ENCODE assay signal across 9 mouse cellular contexts in genomic region chr13:23572218-23573033, GRCm38 (mm10). TPM values are rescaled to one million over a fixed set of nuclear protein-coding genes. Genes with fewer than 3 reads are reported as not detected.
DNase-seq lines count a peak whose midpoint lies in the region; ATAC-seq and TF ChIP-seq lines count a peak whose summit lies in the region.
"Had no signal": no experiment of that assay in that cellular context is flagged by ENCODE, and none has a peak within 500 bp of the region (broad histone marks: within the 10 kb centered on the region; RNA-seq: fewer than 3 reads in every experiment).

No protein-coding gene starts in this region.

- 49% methylated on average over 2 of the region's 2 CpGs for WGBS in heart, adult 2 months
- 23% methylated on average over 2 of the region's 2 CpGs for WGBS in liver, embryonic 12.5 days (ENCODE audit: insufficient replicate concordance)

- in situ Hi-C loops in CH12.LX (cut with MboI; ENCODE audit: low pct_ligation_motif_present, low pct_unique_long_range_greater_than_20kb, low sequenced_read_pairs): loop anchor here (25.0 kb wide), 1 partner anchor 1835 kb away; the partner anchor contains the start of gene Hist1h4j

- no peak for TF ChIP-seq EP300 in heart, adult 2 months (IDR thresholded peaks at IDR 0.05; ENCODE audit: insufficient read depth, low read depth, low read length)
- no peak for TF ChIP-seq EP300 in CH12.LX (IDR thresholded peaks at IDR 0.05; ENCODE audit: low read length)

- intact Hi-C loops in heart, adult 2 months (cut with DNase I): no loop called here
- intact Hi-C loops in heart, postnatal 10 days (cut with DNase I): no loop called here

- H3K4me3 ChIP-seq in heart, adult 2 months: peak overlapping the region; percentile 63
- peak overlapping the region; percentile 24 to 36 (median 34) for H3K4me3 ChIP-seq in CH12.LX (replicated peaks in 1 of 3; ENCODE audit: low read depth in 2 of 3, low read length in 2 of 3, poor library complexity in 1 of 3)
- peak overlapping the region; percentile 72 for H3K4me3 ChIP-seq in erythroblast, embryonic 14.5 days (replicated peaks)
- H3K4me3 ChIP-seq in liver, embryonic 12.5 days: peak overlapping the region; percentile 58

- DNase-seq in heart, adult 2 months: no peak
- no peak for DNase-seq in heart, postnatal 10 days
- peak; percentile 66 for DNase-seq in CH12.LX (ENCODE audit: extremely low read depth)
- DNase-seq in yolk sac, embryonic 10.5 days (ENCODE audit: low spot score): no peak
- no peak for DNase-seq in cerebellum, postnatal 10 days
- DNase-seq in T-cell, adult 2 months (ENCODE audit: low spot score): no peak
- DNase-seq: kidney, postnatal 10 days had no signal

- no peak overlapping the region for H3K9ac ChIP-seq in heart, adult 2 months (ENCODE audit: low read depth, low read length)
- peak overlapping the region; percentile 91 for H3K9ac ChIP-seq in CH12.LX (ENCODE audit: insufficient read depth, low read depth)
- H3K9ac ChIP-seq in liver, embryonic 12.5 days: peak overlapping the region; percentile 85

- peak overlapping the region; percentile 78 for H3K4me2 ChIP-seq in CH12.LX (ENCODE audit: insufficient read depth, low read depth, poor library complexity, severe bottlenecking)
- H3K4me2 ChIP-seq in liver, embryonic 12.5 days: peak overlapping the region; percentile 79

- no peaks in the 10 kb centered on the region for H3K27me3 ChIP-seq in heart, adult 2 months (ENCODE audit: control insufficient read depth, insufficient read depth, low read length)
- no peaks in the 10 kb centered on the region for H3K27me3 ChIP-seq in CH12.LX (replicated peaks)
- H3K27me3 ChIP-seq in erythroblast, embryonic 14.5 days (ENCODE audit: control insufficient read depth): no peaks in the 10 kb centered on the region
- no peaks in the 10 kb centered on the region for H3K27me3 ChIP-seq in liver, embryonic 12.5 days (replicated peaks)

- peaks cover 4% of the 10 kb centered on the region for H3K4me1 ChIP-seq in heart, adult 2 months (ENCODE audit: control insufficient read depth, insufficient read depth, low read length)
- peaks cover 0 to 14% of the 10 kb centered on the region in 2 experiments; a peak in 2 of 4 replicates for H3K4me1 ChIP-seq in CH12.LX (ENCODE audit: control insufficient read depth in 1 of 2, insufficient read depth in 2 of 2)
- peaks cover 40% of the 10 kb centered on the region for H3K4me1 ChIP-seq in erythroblast, embryonic 14.5 days (ENCODE audit: control insufficient read depth)
- peaks cover 42% of the 10 kb centered on the region for H3K4me1 ChIP-seq in liver, embryonic 12.5 days

- dilution Hi-C loops in CH12.LX (cut with MboI; ENCODE audit: extremely low pct_ligation_motif_present, extremely low pct_unique_long_range_greater_than_20kb, low sequenced_read_pairs): no loop called here

- peaks cover 6% of the 10 kb centered on the region for H3K36me3 ChIP-seq in heart, adult 2 months (ENCODE audit: control insufficient read depth, insufficient read depth, low read length)
- no peaks in the 10 kb centered on the region for H3K36me3 ChIP-seq in CH12.LX (replicated peaks in 1 of 2; ENCODE audit: control insufficient read depth in 1 of 2, insufficient read depth in 1 of 2, low read length in 1 of 2)
- peaks cover 2% of the 10 kb centered on the region for H3K36me3 ChIP-seq in erythroblast, embryonic 14.5 days (ENCODE audit: control insufficient read depth)
- H3K36me3 ChIP-seq in liver, embryonic 12.5 days: no peaks in the 10 kb centered on the region

- no peak for TF ChIP-seq RAD21 in CH12.LX (IDR thresholded peaks at IDR 0.05; ENCODE audit: low read depth, low read length)

- no peak for TF ChIP-seq CTCF in heart, adult 2 months (IDR thresholded peaks at IDR 0.05)
- TF ChIP-seq CTCF in CH12.LX (conservative IDR thresholded peaks at IDR 0.05 in 1 of 2, IDR thresholded peaks at IDR 0.05 in 1 of 2; ENCODE audit: low read depth in 2 of 2, low read length in 2 of 2): no peak

- no peaks in the 10 kb centered on the region for H3K79me2 ChIP-seq in heart, adult 2 months (replicated peaks; ENCODE audit: control insufficient read depth, insufficient read depth, low read length)
- H3K79me2 ChIP-seq in CH12.LX (replicated peaks; ENCODE audit: control insufficient read depth, extremely low read depth, insufficient read depth, poor library complexity, severe bottlenecking): no peaks in the 10 kb centered on the region

- H3K9me3 ChIP-seq in CH12.LX (replicated peaks; ENCODE audit: low read length): no peaks in the 10 kb centered on the region
- no peaks in the 10 kb centered on the region for H3K9me3 ChIP-seq in erythroblast, embryonic 14.5 days (ENCODE audit: control insufficient read depth, low read length)
- H3K9me3 ChIP-seq in liver, embryonic 12.5 days (replicated peaks): no peaks in the 10 kb centered on the region

- ATAC-seq in liver, embryonic 12.5 days: no peak

- no peak for TF ChIP-seq POLR2A in heart, adult 2 months (IDR thresholded peaks at IDR 0.05; ENCODE audit: insufficient read depth, low read depth, low read length)
- no peak; the same call in 1 of the 2 replicates for TF ChIP-seq POLR2A in CH12.LX (IDR thresholded peaks at IDR 0.05; ENCODE audit: low read depth, low read length)

- no peak overlapping the region; the same call in 1 of the 2 replicates for H3K27ac ChIP-seq in heart, adult 2 months
- peak overlapping the region; percentile 98 for H3K27ac ChIP-seq in CH12.LX (ENCODE audit: insufficient read depth, low read depth)
- H3K27ac ChIP-seq in liver, embryonic 12.5 days: peak overlapping the region; percentile 99

TF ChIP-seq in CH12.LX, 34 proteins besides CTCF, POLR2A, EP300 and RAD21 (continues in another document):
- TF ChIP-seq SIN3A (IDR thresholded peaks at IDR 0.05; ENCODE audit: low read length): no peak; the same call in none of the 2 replicates
- TF ChIP-seq SMC3 (IDR thresholded peaks at IDR 0.05; ENCODE audit: low read depth, low read length): no peak
- TF ChIP-seq MAZ (IDR thresholded peaks at IDR 0.05; ENCODE audit: low read depth, low read length): no peak
- 0 out of 2 replicates have a peak, but pooled peaks have one; percentile 26 for TF ChIP-seq E2F4 (IDR thresholded peaks at IDR 0.05; ENCODE audit: insufficient replicate concordance, low read depth, low read length)
- no peak for TF ChIP-seq IRF4 (IDR thresholded peaks at IDR 0.05; ENCODE audit: low read depth, low read length)
- TF ChIP-seq MAFK (IDR thresholded peaks at IDR 0.05; ENCODE audit: insufficient replicate concordance, low read length): no peak
- TF ChIP-seq CHD1 (IDR thresholded peaks at IDR 0.05; ENCODE audit: low read depth, low read length): peak; percentile 20; the same call in 1 of the 2 replicates
- TF ChIP-seq GABPA (IDR thresholded peaks at IDR 0.05; ENCODE audit: insufficient replicate concordance, low read depth, low read length): no peak
- TF ChIP-seq POLR2AphosphoS2 (IDR thresholded peaks at IDR 0.05; ENCODE audit: low read depth, low read length): peak; percentile 82
- TF ChIP-seq MYC (IDR thresholded peaks at IDR 0.05; ENCODE audit: low read depth, low read length): no peak; the same call in 1 of the 2 replicates
- no peak for TF ChIP-seq ZNF384 (IDR thresholded peaks at IDR 0.05; ENCODE audit: low read depth, low read length)
- TF ChIP-seq USF1 (IDR thresholded peaks at IDR 0.05; ENCODE audit: low read depth, low read length): no peak
- no peak for TF ChIP-seq CHD2 (IDR thresholded peaks at IDR 0.05; ENCODE audit: low read length)

RNA-seq across cellular contexts. Expression of gene Hist1h2bg, which starts 1.2 kb away (rescaled TPM):
- total RNA-seq in heart, adult 2 months (2021): 10 to 100 TPM; 16.4 to 19.5 TPM
- polyA plus RNA-seq in heart, adult 2 months (2012; rRNA removed): 3.3 TPM in 2 replicates
- 100 to 1,000 TPM; 285 to 300 TPM for total RNA-seq in heart, postnatal 10 days (2021)
- total RNA-seq in CH12.LX (2012; rRNA removed) (2,765 and 3,252 TPM in 2 replicates), CH12.LX (2014; rRNA removed) (118 and 136 TPM in 2 replicates)
- 9.1 and 9.4 TPM in 2 replicates for polyA plus RNA-seq in CH12.LX (2012; ENCODE audit: insufficient read length, low read depth)
- 14.5 and 18.7 TPM in 2 replicates for polyA plus RNA-seq in erythroblast, embryonic 14.5 days (2012)
- polyA plus RNA-seq in liver, embryonic 12.5 days (2016; fragmentation: Nextera tagmentation; extraction: Ambion mirVana): 10.7 and 14.4 TPM in 2 replicates

RNA-seq across cellular contexts. Expression of gene Hist1h2ae, which starts 1.4 kb away (rescaled TPM):
- 1 to 10 TPM; 1.8 to 2.8 TPM for total RNA-seq in heart, adult 2 months (2021)
- polyA plus RNA-seq in heart, adult 2 months (2012; rRNA removed): 0.49 and 0.50 TPM in 2 replicates
- 10 to 100 TPM; 38.7 to 42.6 TPM for total RNA-seq in heart, postnatal 10 days (2021)
- total RNA-seq in CH12.LX (2012; rRNA removed): 648 and 652 TPM in 2 replicates
- 13.4 and 16.3 TPM in 2 replicates for total RNA-seq in CH12.LX (2014; rRNA removed)
- 1.4 and 3.5 TPM in 2 replicates for polyA plus RNA-seq in CH12.LX (2012; ENCODE audit: insufficient read length, low read depth)
- polyA plus RNA-seq in erythroblast, embryonic 14.5 days (2012): 3.6 and 5.2 TPM in 2 replicates
- 106 and 109 TPM in 2 replicates for polyA plus RNA-seq in liver, embryonic 12.5 days (2016; fragmentation: Nextera tagmentation; extraction: Ambion mirVana)

RNA-seq across cellular contexts. Expression of gene Hist1h2bf, which starts 1.6 kb away (rescaled TPM):
- 1 to 10 TPM; 5.2 to 8.4 TPM for total RNA-seq in heart, adult 2 months (2021)
- polyA plus RNA-seq in heart, adult 2 months (2012; rRNA removed): 1.00 TPM in 1 of 2 replicates, not detected in the other
- total RNA-seq in heart, postnatal 10 days (2021): 100 to 1,000 TPM; 116 to 129 TPM
- total RNA-seq in CH12.LX (2012; rRNA removed) (1,243 and 1,273 TPM in 2 replicates), CH12.LX (2014; rRNA removed) (28.3 and 50.8 TPM in 2 replicates)
- 1.7 TPM in 1 of 2 replicates, not detected in the other for polyA plus RNA-seq in CH12.LX (2012; ENCODE audit: insufficient read length, low read depth)
- 6.6 and 15.6 TPM in 2 replicates for polyA plus RNA-seq in erythroblast, embryonic 14.5 days (2012)
- polyA plus RNA-seq in liver, embryonic 12.5 days (2016; fragmentation: Nextera tagmentation; extraction: Ambion mirVana): 7.1 and 9.9 TPM in 2 replicates

RNA-seq across cellular contexts. Expression of gene Hist1h2ad, which starts 1.8 kb away (rescaled TPM):
- 1 to 10 TPM; 1.4 to 2.8 TPM for total RNA-seq in heart, adult 2 months (2021)
- 0.61 TPM in 1 of 2 replicates, not detected in the other for polyA plus RNA-seq in heart, adult 2 months (2012; rRNA removed)
- 10 to 100 TPM; 32.3 to 37.7 TPM for total RNA-seq in heart, postnatal 10 days (2021)
- total RNA-seq in CH12.LX (2012; rRNA removed): 744 and 796 TPM in 2 replicates
- total RNA-seq in CH12.LX (2014; rRNA removed): 9.1 and 13.2 TPM in 2 replicates
- polyA plus RNA-seq in CH12.LX (2012; ENCODE audit: insufficient read length, low read depth): 0.53 TPM in 1 of 2 replicates, not detected in the other
- polyA plus RNA-seq in erythroblast, embryonic 14.5 days (2012): 5.1 and 8.3 TPM in 2 replicates
- polyA plus RNA-seq in liver, embryonic 12.5 days (2016; fragmentation: Nextera tagmentation; extraction: Ambion mirVana): 1.2 and 3.1 TPM in 2 replicates

RNA-seq across cellular contexts. Expression of gene Hist1h3d, which starts 3.1 kb away (rescaled TPM):
- total RNA-seq in heart, adult 2 months (2021): 1 to 10 TPM; 1.5 to 2.3 TPM
- polyA plus RNA-seq in heart, adult 2 months (2012; rRNA removed): 1.1 and 1.6 TPM in 2 replicates
- total RNA-seq in heart, postnatal 10 days (2021): 10 to 100 TPM; 26.2 to 30.6 TPM
- total RNA-seq in CH12.LX (2012; rRNA removed) (164 and 182 TPM in 2 replicates), CH12.LX (2014; rRNA removed) (10.3 and 13.5 TPM in 2 replicates)
- polyA plus RNA-seq in CH12.LX (2012; ENCODE audit: insufficient read length, low read depth): 0.65 and 0.94 TPM in 2 replicates
- polyA plus RNA-seq in erythroblast, embryonic 14.5 days (2012): 1.6 and 4.7 TPM in 2 replicates
- 5.3 and 6.2 TPM in 2 replicates for polyA plus RNA-seq in liver, embryonic 12.5 days (2016; fragmentation: Nextera tagmentation; extraction: Ambion mirVana)

Comparison
In these comparisons a context has a peak if more than half of its experiments do, and no peak if none do; other contexts are left out.
1. RNA of gene Hist1h2ae, which starts 1.4 kb away (polyA plus RNA-seq): 106 to 109 TPM in liver, embryonic 12.5 days; 3.6 to 5.2 TPM in erythroblast, embryonic 14.5 days, 1.4 to 3.5 TPM in CH12.LX and 0.49 to 0.50 TPM in heart, adult 2 months; every median in the first group is over 10 times any median in the second.
2. Peak in every context shown above with its lines, with median percentiles within 50 percentile points of each other: H3K4me3 ChIP-seq.